Mouse (Mus musculus) adrenal gland, postnatal 10 days (tissue): ENCODE data around the gene Hfm1. TPM values are rescaled to one million over a fixed set of nuclear protein-coding genes. Genes with fewer than 3 reads are reported as not detected.
A peak's percentile ranks its signal among the peaks of the same experiment; 100 is the strongest.

Source experiments
- DNase-seq: peaks from one replicate; pipeline ENCODE4 v3.0.0; 2021; ENCODE audit warnings: mixed read lengths
- long read RNA-seq, 2 experiments: library from polyadenylated mRNA; stranded (forward); transcript quantifications; one replicate each; pipeline ENCODE4 v2.0.0; 2021
- total RNA-seq, 2 experiments: library from RNA; stranded (reverse); gene quantifications; 2 replicates each; pipeline ENCODE4 v1.2.3; 2021

The Hfm1 gene
- total RNA-seq: under 1 TPM; 0.12 to 0.30 TPM
- long read RNA-seq, experiment 1: 0 reads
- long read RNA-seq, experiment 2: 0 reads

- DNase-seq: peak; percentile 75
These were observed at the start of gene Hfm1 for GRCm38 (mm10) chr5:106925488-106926368. TSS of gene Hfm1 (minus strand) at chr5:106926321.

- no peak for DNase-seq
These were observed 47.8 kb upstream of the Hfm1 start for GRCm38 (mm10) chr5:106973883-106974282.

- DNase-seq: no peak
These were observed 41.5 kb upstream of the Hfm1 start for GRCm38 (mm10) chr5:106967578-106967977.

- no peak for DNase-seq
These were observed 40.3 kb upstream of the Hfm1 start for GRCm38 (mm10) chr5:106966443-106966842.

- DNase-seq: no peak
These were observed 38.4 kb upstream of the Hfm1 start for GRCm38 (mm10) chr5:106964513-106965014.

GRCm38 (mm10) chr5:106963584-106964512 lies 37.7 kb upstream of the Hfm1 start, which contains the start of gene Cdc7:
TSS of gene Cdc7 (plus strand) at chr5:106964322.
- DNase-seq: peak; percentile 97

- DNase-seq: no peak
These were observed 34.3 kb upstream of the Hfm1 start for GRCm38 (mm10) chr5:106960451-106960850.

GRCm38 (mm10) chr5:106959031-106959430 lies 32.9 kb upstream of the Hfm1 start:
- peak; percentile 85 for DNase-seq

GRCm38 (mm10) chr5:106956467-106956866 lies 30.3 kb upstream of the Hfm1 start:
- no peak for DNase-seq

- no peak for DNase-seq
These were observed 22.6 kb upstream of the Hfm1 start for GRCm38 (mm10) chr5:106948683-106949082.

GRCm38 (mm10) chr5:106946342-106946741 lies 20.2 kb upstream of the Hfm1 start:
- DNase-seq: no peak

- no peak for DNase-seq
These were observed 1.9 kb upstream of the Hfm1 start for GRCm38 (mm10) chr5:106927996-106928395.

GRCm38 (mm10) chr5:106926369-106926686 lies 207 bp upstream of the Hfm1 start:
- DNase-seq: no peak

GRCm38 (mm10) chr5:106919315-106919714 lies 6.8 kb downstream of the Hfm1 start:
- DNase-seq: no peak

- DNase-seq: no peak
These were observed 29.2 kb downstream of the Hfm1 start for GRCm38 (mm10) chr5:106896879-106897278.

- DNase-seq: peak; percentile 78
These were observed 34.3 kb downstream of the Hfm1 start for GRCm38 (mm10) chr5:106891773-106892172.

- DNase-seq: no peak
These were observed 38.6 kb downstream of the Hfm1 start for GRCm38 (mm10) chr5:106887303-106888071.

GRCm38 (mm10) chr5:106885517-106885916 lies 40.6 kb downstream of the Hfm1 start:
- DNase-seq: no peak

GRCm38 (mm10) chr5:106876438-106876837 lies 49.7 kb downstream of the Hfm1 start:
- no peak for DNase-seq

GRCm38 (mm10) chr5:106860415-106860814 lies 65.7 kb downstream of the Hfm1 start:
- DNase-seq: peak; percentile 75

GRCm38 (mm10) chr5:106853284-106853683 lies 72.8 kb downstream of the Hfm1 start:
- DNase-seq: no peak

GRCm38 (mm10) chr5:106847045-106847444 lies 79.1 kb downstream of the Hfm1 start:
- DNase-seq: no peak
